In the genomic region with DNA sequence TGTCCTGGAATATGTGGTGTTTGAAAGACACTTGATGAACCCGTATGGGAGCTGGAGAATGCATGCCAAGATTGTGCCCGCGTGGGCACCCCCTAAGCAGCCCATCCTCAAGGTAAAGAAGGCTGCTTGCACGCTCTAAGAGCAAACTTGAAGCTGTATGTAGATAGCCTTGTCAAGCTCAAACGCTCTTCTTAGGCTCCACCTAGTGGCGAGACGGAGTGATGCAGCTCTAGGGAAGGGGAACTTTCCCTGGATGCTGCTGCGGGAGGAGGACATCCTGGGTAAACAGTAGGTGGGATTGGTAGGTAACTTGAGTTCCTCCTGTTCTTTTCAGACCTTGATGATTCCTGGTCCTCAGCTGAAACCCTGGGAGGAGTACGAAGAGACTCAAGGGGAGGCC, we compare ENCODE assay signal across 8 mouse cellular contexts. TPM values are rescaled to one million over a fixed set of nuclear protein-coding genes. Genes with fewer than 3 reads are reported as not detected.
DNase-seq lines count a peak whose midpoint lies in the region; ATAC-seq and TF ChIP-seq lines count a peak whose summit lies in the region.

No protein-coding gene starts in this region.

- peak; percentile 34; the same call in 1 of the 2 replicates for ATAC-seq in intestine, embryonic 15.5 days
- ATAC-seq in lung, postnatal 0 days: peak; percentile 37; the same call in 1 of the 2 replicates

- no peaks in the 10 kb centered on the region for H3K27me3 ChIP-seq in intestine, embryonic 15.5 days (replicated peaks)
- no peaks in the 10 kb centered on the region for H3K27me3 ChIP-seq in lung, postnatal 0 days (replicated peaks; ENCODE audit: insufficient read depth, low read length)

- H3K9ac ChIP-seq in intestine, embryonic 15.5 days: no peak overlapping the region
- no peak overlapping the region for H3K9ac ChIP-seq in lung, postnatal 0 days (replicated peaks; ENCODE audit: low read depth)

- DNase-seq in cerebellum, postnatal 14 days: peak; percentile 78 to 83
- no peak for DNase-seq in cerebellum, adult 9-11 months
- peak; percentile 56 for DNase-seq in ovary, postnatal 36 days (ENCODE audit: low spot score)
- DNase-seq in ovary, postnatal 10 days (ENCODE audit: low spot score): no peak
- DNase-seq in embryo, embryonic 10.5 days (ENCODE audit: low spot score): peak; percentile 85
- DNase-seq in lung, postnatal 0 days (ENCODE audit: low spot score): peak; percentile 74
- peak; percentile 55 to 76 for DNase-seq in spleen, postnatal 10 days (ENCODE audit: low spot score in 2 of 2)

- 23% methylated on average over 9 of the region's 9 CpGs for WGBS in intestine, embryonic 15.5 days
- 20% methylated on average over 9 of the region's 9 CpGs for WGBS in lung, postnatal 0 days

- no peak overlapping the region for H3K4me2 ChIP-seq in intestine, embryonic 15.5 days (replicated peaks)
- H3K4me2 ChIP-seq in lung, postnatal 0 days (replicated peaks; ENCODE audit: low read depth, low read length): no peak overlapping the region

- no peak for TF ChIP-seq EP300 in lung, postnatal 0 days (IDR thresholded peaks at IDR 0.05)

- 0 out of 2 replicates have a peak, but pooled peaks cover 3% of the 10 kb centered on the region for H3K4me1 ChIP-seq in intestine, embryonic 15.5 days (replicated peaks)
- no peaks in the 10 kb centered on the region; the same call in 1 of the 2 replicates for H3K4me1 ChIP-seq in lung, postnatal 0 days (ENCODE audit: insufficient read depth, low read depth, low read length)

- H3K27ac ChIP-seq in intestine, embryonic 15.5 days: no peak overlapping the region
- H3K27ac ChIP-seq in lung, postnatal 0 days (ENCODE audit: low read length): no peak overlapping the region

- H3K36me3 ChIP-seq in intestine, embryonic 15.5 days: peaks cover 29% of the 10 kb centered on the region
- H3K36me3 ChIP-seq in lung, postnatal 0 days (ENCODE audit: insufficient read depth, low read length): peaks cover 6% of the 10 kb centered on the region; the same call in 1 of the 2 replicates

- H3K4me3 ChIP-seq in intestine, embryonic 15.5 days (replicated peaks): no peak overlapping the region
- no peak overlapping the region for H3K4me3 ChIP-seq in lung, postnatal 0 days (ENCODE audit: low read depth, low read length)

- peak; percentile 95 for TF ChIP-seq CTCF in lung, postnatal 0 days (IDR thresholded peaks at IDR 0.05)

- H3K9me3 ChIP-seq in intestine, embryonic 15.5 days: no peaks in the 10 kb centered on the region
- no peaks in the 10 kb centered on the region for H3K9me3 ChIP-seq in lung, postnatal 0 days (ENCODE audit: low read length)

RNA-seq across cellular contexts. Expression of a gene that starts 12.6 kb away (rescaled TPM):
- 55.4 and 60.3 TPM in 2 replicates for polyA plus RNA-seq in intestine, embryonic 15.5 days (2015; fragmentation: Nextera tagmentation; extraction: Ambion mirVana)
- 19.2 and 22.4 TPM in 2 replicates for polyA plus RNA-seq in lung, postnatal 0 days (2015; fragmentation: Nextera tagmentation; extraction: Ambion mirVana)

RNA-seq across cellular contexts. Expression of a gene that starts 23.7 kb away (rescaled TPM):
- polyA plus RNA-seq in intestine, embryonic 15.5 days (2015; fragmentation: Nextera tagmentation; extraction: Ambion mirVana): 0.10 and 0.20 TPM in 2 replicates
- 0.23 and 0.24 TPM in 2 replicates for polyA plus RNA-seq in lung, postnatal 0 days (2015; fragmentation: Nextera tagmentation; extraction: Ambion mirVana)

RNA-seq across cellular contexts. Expression of a gene that starts 34.2 kb away (rescaled TPM):
- 2.6 and 3.5 TPM in 2 replicates for polyA plus RNA-seq in intestine, embryonic 15.5 days (2015; fragmentation: Nextera tagmentation; extraction: Ambion mirVana)
- 2.4 and 2.5 TPM in 2 replicates for polyA plus RNA-seq in lung, postnatal 0 days (2015; fragmentation: Nextera tagmentation; extraction: Ambion mirVana)

RNA-seq across cellular contexts. Expression of a gene that starts 47.7 kb away (rescaled TPM):
- 77.3 and 84.1 TPM in 2 replicates for polyA plus RNA-seq in intestine, embryonic 15.5 days (2015; fragmentation: Nextera tagmentation; extraction: Ambion mirVana)
- polyA plus RNA-seq in lung, postnatal 0 days (2015; fragmentation: Nextera tagmentation; extraction: Ambion mirVana): 47.5 and 54.3 TPM in 2 replicates

Comparison
In these comparisons a context has a peak if more than half of its experiments do, and no peak if none do; other contexts are left out.
1. DNase-seq: peak in cerebellum, postnatal 14 days (2 of 2), ovary, postnatal 36 days (single experiment), embryo, embryonic 10.5 days (single experiment), lung, postnatal 0 days (single experiment) and spleen, postnatal 10 days (2 of 2); none in cerebellum, adult 9-11 months (single experiment) and ovary, postnatal 10 days (single experiment).